Mouse (Mus musculus): ENCODE measurements at regions not wholly inside any gene's neighbourhood (a gene's known extent, or its start where the extent isn't known, plus 50 kb on each side); places are given as distances from the start of the nearest gene placed in this dataset.

DNA sequence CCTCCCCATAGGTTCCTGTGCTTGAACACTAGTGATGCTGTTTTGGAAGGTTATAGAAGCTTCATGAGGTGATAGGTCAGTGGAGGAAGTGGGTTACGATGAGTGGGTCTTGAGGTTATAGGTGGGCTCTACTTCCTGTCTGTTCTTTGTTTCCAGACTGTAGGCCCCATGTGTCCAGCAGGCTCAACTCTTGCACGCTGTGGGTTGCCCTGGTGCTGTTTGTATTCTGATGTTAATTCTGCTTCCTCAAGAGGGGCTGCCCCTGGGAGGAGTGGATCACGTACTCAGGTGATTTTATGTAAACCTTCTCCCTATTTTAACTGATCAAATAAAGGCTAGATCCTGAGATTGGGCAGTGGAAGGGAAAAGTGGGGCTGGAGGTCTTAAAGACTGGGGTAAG, 60.4 kb upstream of the Rap1gds1 start:
- no peak for DNase-seq (ENCODE audit: low spot score)

- no peak for DNase-seq (ENCODE audit: low spot score)
Observed at GRCm38 (mm10) chr3:139136044-139136443, 61.0 kb upstream of the Rap1gds1 start.

DNA sequence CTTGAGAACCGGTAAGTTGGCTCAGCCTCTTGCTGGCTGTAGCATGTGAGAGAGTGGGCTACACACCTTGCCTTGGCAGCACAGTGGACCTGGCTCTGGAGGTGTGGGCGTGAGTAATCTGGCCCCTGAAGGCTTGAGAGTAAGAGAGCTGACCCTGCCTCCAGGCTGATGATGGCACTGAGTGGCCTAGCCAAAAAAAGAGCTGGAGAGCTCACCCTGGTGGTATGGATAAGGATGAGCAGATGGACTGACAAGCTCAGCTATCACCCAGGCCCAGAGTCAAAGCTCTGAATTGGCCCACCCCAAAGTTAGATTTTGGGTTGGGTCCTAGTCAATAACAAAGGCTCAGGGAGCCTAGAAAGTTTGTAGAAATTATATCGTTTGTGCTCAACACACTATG, 52.8 kb upstream of the Stpg2 start:
- DNase-seq (ENCODE audit: low spot score): peak; percentile 17

- no peak for DNase-seq (ENCODE audit: low spot score)
Observed at GRCm38 (mm10) chr3:139154294-139154693, 51.2 kb upstream of the Stpg2 start.

Measured in embryo, embryonic 10.5 days (tissue).